Mouse (Mus musculus) gastrocnemius, postnatal 25 days (tissue): Measurements from ENCODE around the gene Gspt1. TPM values are rescaled to one million over a fixed set of nuclear protein-coding genes. Genes with fewer than 3 reads are reported as not detected.
"Not testable (repeated sequence)": the region's sequence is repeated elsewhere in the genome, so short reads cannot be mapped to it uniquely, and the experiment has no call there.

Experiments
- DNase-seq: peaks from one replicate; pipeline ENCODE4 v3.0.0; 2022
- long read RNA-seq, 2 experiments: library from polyadenylated mRNA; stranded (forward); transcript quantifications; one replicate each; pipeline ENCODE4 v2.0.0; 2021
- total RNA-seq, 2 experiments: library from RNA; stranded (reverse); gene quantifications; 1 replicate in 1 of 2; 2 replicates in 1 of 2; pipeline ENCODE4 v1.2.3; 2021

The Gspt1 gene
- 10 to 100 TPM; 53.6 to 54.2 TPM for total RNA-seq
- long read RNA-seq, experiment 1, transcript Gspt1-201 (15 exons, 2,898 nt): major isoform, 14 of 27 reads
- long read RNA-seq, experiment 1, transcript Gspt1-205 (15 exons, 3,716 nt): minor isoform, 8 of 27 reads
- long read RNA-seq, experiment 1, partial matches to known transcripts: 1 of 27 reads
- long read RNA-seq, experiment 1, other reads (novel, unspliced or antisense): 4 of 27 reads
- long read RNA-seq, experiment 2, transcript Gspt1-201 (15 exons, 2,898 nt): major isoform, 18 of 36 reads
- long read RNA-seq, experiment 2, transcript Gspt1-205 (15 exons, 3,716 nt): minor isoform, 13 of 36 reads
- long read RNA-seq, experiment 2, partial matches to known transcripts: 2 of 36 reads
- long read RNA-seq, experiment 2, other reads (novel, unspliced or antisense): 3 of 36 reads

- peak; percentile 98 for DNase-seq
Observed at GRCm38 (mm10) chr16:11253898-11254722, at the start of gene Gspt1. TSS of gene Gspt1 (minus strand) at chr16:11254325.

- no peak for DNase-seq
Observed at GRCm38 (mm10) chr16:11303741-11304140, 49.6 kb upstream of the Gspt1 start.

DNA sequence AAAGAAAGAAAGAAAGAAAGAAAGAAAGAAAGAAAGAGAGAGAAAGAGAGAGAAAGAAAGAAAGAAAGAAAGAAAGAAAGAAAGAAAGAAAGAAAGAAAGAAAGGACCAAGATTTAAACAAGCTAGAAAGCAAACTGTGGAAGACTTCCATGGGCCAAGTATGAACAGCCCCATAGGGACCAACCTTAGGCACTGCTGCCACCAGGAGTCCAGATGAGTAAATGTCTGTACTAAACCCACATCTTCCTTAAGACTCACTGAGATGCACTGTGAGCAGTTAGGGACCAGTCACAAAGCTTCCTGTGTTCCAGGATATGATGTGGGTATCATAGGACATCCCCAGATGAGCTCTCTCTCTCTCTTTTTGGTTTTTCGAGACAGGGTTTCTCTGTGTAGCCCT is 43.6 kb upstream of the Gspt1 start:
- not testable (repeated sequence) for DNase-seq

DNA sequence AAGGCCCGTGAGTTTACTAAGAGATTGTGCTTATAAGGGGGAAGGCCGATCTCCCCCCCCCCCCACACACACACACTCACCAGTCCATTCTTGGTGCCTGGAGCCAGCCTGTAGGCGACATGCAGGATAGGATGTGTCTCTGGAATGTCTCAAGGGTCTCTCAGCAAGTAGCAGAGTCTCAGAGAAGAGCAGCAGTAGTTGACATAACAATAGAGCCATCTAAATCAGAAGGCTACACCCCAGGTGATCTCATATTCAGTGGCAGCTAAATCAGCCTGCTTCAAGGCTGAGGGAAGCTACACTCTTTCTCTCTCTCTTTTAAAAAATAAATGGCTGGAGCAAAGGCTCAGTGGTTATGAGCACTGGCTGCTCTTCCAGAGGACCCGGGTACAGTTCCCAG is 41.5 kb upstream of the Gspt1 start:
- DNase-seq: not testable (repeated sequence)

GRCm38 (mm10) chr16:11288873-11289272 is 34.7 kb upstream of the Gspt1 start:
- not testable (repeated sequence) for DNase-seq

DNA sequence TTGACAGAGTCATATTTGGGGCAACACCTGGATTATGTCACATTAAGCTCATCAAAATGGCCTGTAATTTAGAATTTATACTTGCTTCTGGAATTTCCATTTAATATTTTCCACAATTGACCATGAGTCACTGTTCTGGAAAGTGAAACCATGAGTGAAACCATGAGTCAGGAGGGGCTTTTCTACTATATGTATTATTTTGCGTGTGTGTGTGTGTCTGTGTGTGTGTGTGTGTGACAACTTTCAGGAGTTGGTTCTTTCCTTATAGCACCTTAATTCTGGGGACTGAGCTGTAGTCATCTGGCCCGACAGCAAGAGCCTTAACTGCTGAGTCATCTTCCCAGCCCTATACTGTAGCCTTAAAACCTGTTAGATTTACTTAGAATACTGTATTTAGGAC is 31.8 kb upstream of the Gspt1 start:
- no peak for DNase-seq

DNA sequence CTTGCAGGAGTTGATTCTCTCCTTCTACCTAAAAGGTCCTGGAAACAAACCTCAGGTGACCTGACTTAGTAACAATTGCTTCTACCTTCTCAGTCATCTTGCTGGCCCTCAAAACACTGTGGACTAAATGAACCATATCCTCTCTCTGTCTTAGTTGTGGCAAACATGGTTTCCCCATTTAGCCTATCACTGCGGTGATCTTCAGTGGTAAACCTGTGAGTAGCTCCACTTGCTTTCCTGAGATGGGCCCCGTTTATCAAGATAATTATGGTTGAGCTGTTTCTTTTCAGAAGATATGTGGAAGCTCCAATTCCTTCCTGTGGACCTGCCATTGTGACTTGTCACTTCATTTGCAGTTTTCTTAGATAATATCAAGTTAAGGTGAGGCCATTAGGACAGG is 30.8 kb upstream of the Gspt1 start:
- DNase-seq: no peak

DNA sequence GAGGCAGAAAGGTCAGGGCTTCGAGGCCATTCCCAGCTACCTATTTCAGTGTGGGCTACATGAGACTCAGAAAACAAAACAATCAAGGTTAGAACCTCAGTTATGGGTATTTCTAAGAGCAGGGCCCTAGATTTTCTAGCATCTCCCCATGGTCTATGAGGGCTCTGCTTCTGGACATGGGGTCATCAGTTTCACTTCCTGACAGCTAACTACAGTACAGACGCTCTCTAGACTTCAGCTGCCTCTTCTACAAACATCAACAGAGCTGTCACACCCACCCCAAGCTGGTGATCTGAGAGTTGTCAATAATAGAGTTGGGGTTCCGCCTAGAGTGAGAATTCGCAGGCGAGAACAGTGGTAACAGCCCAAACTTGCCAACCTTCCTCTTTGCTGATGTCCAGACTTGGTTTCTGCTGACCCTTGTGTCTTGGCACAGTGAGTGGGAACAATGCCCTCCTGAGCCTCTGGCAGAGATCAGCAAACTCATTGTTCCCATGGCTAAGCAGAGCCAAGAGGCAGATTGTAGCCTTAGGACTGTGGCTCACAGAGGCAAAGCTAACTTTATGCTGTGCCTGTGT is 28.6 kb upstream of the Gspt1 start:
- DNase-seq: peak; percentile 12

GRCm38 (mm10) chr16:11278778-11279177 is 24.7 kb upstream of the Gspt1 start:
- DNase-seq: no peak

DNA sequence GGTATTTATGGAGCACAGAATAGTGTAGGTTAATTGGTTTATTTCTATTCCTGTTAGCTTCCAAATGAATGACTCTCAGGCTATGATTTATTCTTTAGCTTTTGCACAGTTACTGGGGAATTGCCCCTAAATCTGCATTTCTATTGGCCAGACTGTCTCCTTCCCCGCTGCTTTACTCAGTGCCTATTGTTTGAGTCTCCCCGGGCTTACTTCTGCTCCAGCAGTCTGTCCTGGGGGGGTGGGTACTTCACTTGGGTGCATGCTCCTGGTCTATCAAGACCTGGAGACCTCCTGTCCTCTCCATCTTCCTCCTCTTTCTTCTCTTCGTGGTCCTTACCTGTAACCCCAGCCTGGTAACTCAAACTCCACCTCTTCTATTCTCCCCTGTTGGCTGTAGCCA is 22.8 kb upstream of the Gspt1 start:
- DNase-seq: no peak

- no peak for DNase-seq
Observed at GRCm38 (mm10) chr16:11271073-11271472, 16.9 kb upstream of the Gspt1 start.

DNA sequence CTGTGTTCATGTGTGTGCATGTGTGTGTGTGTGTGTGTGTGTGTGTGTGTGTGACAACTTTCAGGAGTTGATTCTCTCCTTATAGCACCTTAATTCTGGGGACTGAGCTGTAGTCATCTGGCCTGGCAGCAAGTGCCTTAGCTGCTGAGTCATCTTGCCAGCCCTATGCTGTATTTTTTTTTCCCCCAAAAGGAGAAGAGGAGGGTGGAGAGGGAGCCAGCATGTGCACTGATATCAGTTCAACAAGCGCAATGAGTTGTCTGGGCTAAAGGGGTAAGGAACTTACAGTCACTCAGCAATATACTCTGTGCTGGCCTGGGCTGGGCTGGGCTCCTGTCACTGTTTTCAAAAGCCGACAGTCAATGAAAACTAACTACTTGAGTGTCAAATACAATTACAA is 16.5 kb upstream of the Gspt1 start:
- no peak for DNase-seq

- no peak for DNase-seq
Observed at GRCm38 (mm10) chr16:11269808-11270207, 15.7 kb upstream of the Gspt1 start.

DNA sequence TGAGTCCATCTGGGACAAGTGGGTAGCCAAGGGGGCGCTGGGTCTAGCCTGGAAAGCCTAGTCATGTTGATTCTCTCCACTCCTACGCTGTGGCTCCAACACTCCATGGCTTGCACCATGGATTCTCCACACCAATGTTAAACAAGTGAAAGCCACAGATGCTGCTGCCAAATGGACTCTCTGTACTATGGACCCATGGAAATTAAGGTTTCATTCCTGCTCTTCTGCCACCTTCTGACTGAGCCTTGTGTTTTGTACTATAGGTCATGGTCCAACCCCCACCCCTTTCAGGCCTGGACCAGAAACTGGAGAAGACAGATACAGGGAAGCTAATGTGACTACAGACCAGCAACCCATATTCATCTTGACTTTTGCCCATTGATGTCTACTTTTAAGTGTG is 12.4 kb upstream of the Gspt1 start:
- DNase-seq: no peak

DNA sequence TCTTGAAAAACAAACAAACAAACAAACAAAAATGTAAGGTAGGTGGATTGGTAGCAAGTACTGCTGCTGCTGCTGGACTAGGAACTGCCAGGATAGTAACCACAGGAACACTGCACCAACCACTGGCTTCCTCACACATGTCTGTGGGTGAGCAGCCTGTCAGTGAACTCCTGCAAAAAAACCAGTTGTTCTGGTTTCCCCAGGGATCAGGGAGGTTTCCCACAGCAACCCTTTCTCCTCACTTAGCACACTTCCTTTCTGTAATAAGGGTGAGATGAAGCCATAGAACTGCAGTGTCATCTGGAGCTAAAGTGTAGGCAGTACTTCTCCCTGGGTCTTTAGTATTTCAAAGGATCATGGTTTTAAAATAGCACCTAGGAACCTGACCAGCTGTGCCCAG is 9.1 kb upstream of the Gspt1 start:
- DNase-seq: no peak

DNA sequence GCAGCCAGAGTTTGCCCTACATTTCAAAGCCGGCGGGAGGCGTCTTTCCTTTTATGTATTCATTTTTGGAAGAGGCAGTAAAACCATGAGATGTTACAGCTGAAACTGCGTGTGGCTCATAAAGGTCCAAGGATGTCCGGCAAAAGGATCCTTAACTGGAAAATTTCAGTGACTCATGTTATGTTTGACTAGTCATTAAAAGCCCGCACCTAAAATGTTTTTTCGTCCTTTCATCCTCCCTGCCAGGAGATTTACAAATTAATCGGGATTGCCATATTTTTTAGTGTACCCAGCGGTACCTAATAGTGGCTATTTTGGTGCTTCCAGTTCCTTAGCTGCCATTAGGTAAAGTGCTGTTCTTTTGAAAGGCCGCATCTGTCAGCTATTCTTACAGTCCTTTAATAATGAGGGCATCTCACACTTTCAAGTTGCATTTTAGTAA is 619 bp upstream of the Gspt1 start:
- DNase-seq: no peak

- peak; percentile 37 for DNase-seq
Observed at GRCm38 (mm10) chr16:11253065-11253831, 877 bp downstream of the Gspt1 start.

GRCm38 (mm10) chr16:11247791-11248190 is 6.3 kb downstream of the Gspt1 start:
- DNase-seq: no peak

GRCm38 (mm10) chr16:11245767-11246166 is 8.4 kb downstream of the Gspt1 start:
- no peak for DNase-seq

GRCm38 (mm10) chr16:11242401-11242800 is 11.7 kb downstream of the Gspt1 start:
- no peak for DNase-seq

GRCm38 (mm10) chr16:11217801-11218200 is 36.3 kb downstream of the Gspt1 start:
- DNase-seq: no peak
